Mouse (Mus musculus): ENCODE data around the gene Col5a1. TPM values are rescaled to one million over a fixed set of nuclear protein-coding genes. Genes with fewer than 3 reads are reported as not detected.

The Col5a1 gene
- polyA plus RNA-seq, 2 experiments from 2014 or later, result not detected

DNA sequence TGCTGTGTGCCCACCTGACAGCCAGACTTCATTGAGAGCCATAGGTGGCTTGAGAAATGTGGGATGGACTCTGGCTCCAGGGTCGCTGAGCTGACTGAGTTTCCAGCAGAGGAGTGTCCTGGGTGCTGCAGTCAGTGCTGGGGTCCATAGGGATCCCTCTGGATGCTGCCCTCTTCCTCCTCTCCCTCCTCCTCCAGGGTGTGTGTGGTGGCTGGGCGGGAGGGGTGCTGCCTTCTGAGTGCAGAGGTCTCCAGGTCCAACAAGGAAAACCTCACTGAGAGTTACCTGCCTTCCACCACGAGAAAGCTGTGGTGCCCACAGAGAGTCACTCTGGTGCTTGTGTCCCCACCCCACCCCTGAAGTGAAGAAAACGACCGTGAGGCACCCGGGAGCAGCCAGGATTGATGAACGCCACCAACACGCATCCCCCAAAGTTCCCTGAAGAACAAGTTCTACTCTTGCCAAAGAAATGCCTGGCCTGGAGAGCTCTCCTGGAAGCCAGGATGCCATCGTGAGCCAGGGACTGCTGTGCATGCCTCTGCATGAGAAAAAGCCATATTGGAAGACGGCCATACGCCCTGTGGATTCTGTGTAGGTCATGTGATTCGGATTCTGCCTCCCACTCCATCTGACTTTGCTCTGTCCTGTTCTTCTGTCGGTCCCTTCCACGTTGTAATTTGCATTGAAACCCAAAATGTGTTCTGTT is 152.3 kb downstream of the Col5a1 start:
- no peak for ATAC-seq

DNA sequence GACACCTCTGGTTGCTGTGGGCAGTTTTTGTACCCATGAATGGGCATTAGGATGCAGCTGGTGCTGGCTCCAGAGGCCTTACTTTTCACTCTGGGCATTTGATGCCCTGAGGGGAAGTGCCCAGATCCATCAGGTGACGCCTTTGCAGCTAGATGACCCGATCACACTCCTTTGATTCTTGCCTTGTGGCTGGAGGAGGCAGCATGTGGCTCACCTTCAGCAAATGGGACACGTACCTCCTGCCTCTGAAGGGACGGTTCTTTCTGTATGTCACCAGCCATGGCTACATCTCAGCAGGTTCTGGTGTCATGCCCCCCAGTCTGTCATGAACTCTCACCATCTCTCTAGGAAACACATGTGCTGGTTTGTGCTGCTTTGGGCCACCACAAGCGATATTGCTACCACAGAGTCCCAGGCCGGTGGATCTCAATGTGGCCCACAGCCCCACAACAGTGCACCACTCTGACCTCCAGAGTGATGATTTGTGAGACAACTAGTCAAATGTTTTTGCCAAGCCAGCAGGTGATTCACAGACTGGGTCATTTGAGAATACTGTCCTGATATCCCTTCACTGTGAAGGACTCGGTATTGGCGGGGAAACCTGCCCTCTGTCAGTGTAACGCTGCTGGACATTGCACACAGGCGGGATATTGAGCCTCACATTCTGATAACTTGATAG is 153.6 kb downstream of the Col5a1 start:
- ATAC-seq, result no peak

DNA sequence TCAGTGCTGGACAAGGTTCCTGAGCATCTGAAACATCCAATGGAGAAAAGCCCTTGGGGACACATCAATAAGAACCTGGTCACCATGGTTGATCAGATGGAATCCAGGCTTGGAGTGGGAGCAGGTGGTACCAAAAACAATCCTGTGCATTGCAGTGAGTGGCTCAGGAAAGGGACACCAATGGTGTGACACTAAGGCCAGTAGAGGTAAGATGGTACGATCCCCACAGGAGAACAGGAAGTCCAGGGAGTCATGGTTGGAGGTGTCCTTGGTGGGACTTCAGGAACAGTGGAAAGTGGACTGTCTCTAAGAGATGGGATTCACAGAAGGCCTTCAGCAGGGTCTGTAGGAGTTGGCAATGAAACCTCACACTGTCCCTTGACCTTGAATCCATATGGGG is 154.2 kb downstream of the Col5a1 start:
- ATAC-seq, result no peak

DNA sequence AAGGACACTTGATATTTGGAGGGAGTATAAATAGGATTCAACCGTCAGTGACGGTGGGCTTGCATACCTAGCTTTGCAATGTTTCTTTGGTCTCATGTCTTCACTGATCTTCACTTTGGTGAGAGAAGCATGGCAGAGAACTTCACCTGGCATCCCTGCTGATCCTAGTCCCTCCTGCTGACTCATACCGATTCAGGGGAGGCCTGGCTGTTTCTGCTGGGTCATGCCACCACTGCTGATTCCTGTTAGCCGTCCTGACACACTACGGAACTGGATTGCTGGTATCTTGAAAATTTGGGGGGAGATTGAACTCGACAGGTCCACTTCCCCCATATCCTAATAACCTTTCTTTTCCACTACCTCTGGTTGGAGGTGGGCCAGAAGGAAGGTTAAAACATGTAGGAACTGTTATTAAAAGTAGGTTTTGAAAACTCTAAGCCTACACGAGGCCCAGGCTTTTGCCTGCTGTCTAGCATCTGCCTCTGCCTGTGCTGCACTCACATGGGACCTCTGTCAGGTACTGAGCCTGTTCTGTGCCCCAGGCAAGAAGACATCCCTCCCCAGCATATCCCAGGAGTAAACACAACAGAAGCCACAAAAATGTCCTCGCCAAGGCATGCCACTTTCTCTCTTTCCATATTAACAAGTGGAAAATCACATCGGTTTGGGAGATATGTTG is 158.8 kb downstream of the Col5a1 start:
- no peak for ATAC-seq

DNA sequence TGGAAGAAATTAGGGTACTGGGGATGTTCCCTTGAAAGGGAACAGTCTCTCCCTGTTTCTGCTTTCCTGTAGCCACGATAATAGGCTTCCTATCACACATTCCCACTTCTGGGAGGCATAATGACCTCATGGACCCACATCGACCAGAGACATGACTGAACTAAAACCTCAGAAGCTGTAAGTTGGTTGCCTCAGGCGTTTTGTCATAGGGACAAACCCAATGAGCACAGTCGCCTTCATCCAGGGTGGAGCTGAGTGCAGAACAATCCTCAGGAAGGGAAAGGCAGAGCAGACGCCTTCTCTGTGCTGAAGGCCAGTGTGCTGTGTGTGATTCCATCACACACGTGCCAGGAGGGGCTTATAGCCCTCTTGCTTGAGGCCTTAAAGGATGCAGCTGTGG is 160.1 kb downstream of the Col5a1 start:
- no peak for ATAC-seq

DNA sequence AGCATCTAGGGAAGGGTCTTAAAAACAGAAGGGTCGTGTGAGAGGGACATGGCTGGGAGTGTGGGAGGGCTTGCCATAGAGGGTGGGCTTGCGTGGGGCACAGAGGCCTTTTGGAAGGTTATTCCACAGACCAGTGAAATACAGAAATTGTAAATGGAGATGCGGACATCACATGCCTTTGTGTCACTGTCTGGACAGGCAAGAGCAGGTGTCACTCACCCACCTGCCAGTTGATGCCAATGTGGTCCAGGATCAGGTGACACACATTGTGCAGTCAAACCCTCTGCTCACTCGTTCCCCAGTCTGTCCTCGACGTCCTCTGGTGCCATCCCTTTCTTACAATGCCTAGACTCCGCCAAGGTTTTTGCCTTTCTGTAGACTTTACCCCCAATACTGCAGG is 160.9 kb downstream of the Col5a1 start:
- no peak for ATAC-seq

DNA sequence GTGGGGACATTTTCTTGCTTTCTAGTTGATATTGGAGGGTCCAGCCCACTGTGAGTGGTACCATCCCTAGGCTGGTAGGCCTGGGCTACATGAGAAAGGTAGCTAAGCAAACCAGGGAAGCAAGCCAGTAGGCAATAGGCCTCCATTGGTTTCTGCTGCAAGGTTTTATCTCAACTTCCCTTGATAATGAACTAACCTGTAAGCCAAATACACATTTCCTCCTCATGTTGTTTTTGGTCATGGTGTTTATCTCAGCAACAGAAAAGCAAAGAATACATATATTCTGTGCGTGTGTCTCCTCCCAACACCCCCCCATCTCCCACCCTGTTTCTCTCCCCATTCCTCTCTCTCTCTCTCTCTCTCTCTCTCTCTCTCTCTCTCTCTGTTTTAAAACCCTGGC is 173.7 kb downstream of the Col5a1 start:
- ATAC-seq, result no peak

DNA sequence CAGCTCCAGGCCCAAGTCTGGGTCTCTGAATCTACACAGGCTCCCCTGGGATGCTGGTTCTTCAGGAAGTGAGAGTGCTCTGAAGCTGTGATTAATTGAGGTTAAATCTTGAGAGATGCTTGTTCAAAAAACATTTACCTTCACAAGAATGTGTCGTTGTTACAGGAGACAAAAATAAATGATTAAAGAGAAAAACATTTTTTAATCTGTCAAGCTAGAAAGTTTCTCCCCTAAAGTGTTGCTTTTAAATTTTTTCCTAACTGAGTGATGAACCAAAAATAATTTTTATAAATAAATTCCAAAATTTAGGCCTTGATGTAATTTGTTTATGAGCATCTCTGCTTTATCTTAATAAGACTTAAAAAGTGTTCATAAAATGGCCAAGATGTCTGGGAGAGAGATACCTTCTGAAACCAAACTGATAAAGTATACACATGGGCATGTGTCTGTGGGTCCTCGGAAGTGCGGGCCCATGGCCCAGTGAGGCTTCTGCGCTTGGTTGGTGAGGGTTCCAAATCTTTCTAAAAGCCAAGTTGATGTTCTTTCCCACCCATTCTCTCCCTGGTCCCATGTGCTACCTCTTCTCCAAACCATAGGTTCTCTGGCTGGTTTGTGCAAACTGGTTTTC is 177.6 kb downstream of the Col5a1 start:
- ATAC-seq, result no peak

DNA sequence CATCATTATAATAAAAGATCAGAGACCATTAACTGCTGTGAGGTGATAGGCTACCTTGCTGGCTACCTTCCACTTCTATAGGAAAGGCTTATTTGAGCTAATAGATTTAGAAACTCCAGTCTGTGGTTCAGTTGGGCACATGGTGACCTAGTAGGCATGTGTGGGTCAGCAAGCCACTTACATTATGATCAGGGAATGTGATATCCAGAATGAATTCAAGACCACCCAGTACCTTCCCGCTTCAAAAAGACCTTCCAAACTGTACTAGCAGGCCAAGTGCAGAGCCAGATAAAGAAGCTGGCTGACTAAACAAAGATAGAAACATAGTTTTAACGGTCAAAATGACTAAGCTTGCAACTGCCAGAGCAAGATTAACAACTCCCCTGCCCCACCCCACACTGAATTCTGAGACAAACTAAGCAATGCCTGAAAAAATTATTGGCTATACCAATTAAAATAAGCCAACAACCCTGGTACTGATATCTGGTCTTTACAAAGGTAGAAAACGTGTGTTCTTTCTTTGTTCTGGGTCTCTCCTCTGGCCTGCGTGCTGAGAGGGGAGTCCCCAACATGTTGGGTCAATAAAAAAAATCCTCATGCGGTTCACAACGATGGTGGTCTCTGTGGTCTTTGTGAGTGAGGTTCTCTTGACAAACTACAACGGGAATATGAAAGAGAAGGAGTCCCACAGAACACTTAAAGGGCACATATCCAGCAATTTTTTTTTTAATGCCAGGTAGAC is 178.3 kb downstream of the Col5a1 start:
- no peak for ATAC-seq

DNA sequence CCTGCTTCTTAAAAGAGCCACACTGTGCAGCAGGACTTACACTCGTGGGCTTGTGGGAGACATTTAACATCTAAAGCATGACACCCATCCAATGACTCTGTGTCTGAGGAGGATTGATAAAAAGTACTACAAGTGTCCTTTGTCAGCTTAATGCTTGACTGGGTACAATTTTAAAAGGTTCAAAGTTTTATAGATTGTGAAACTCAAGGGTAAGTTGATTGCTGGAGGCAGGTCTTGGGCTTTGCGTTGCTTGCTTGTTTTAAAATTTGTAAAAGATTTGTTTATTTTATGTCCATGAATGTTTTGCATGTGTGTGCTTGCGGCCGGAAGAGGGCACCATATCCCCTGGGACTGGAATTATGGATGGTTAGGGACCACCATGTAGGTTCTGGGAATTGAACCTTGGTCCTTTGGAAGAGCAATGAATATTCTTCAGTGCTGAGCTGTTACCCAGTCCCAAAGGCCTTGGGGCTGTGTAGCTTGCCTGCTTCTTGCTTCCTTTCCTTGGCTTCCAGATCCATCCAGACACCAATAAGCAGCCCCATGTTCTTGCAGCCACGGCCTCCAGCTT is 178.9 kb downstream of the Col5a1 start:
- ATAC-seq, result no peak

DNA sequence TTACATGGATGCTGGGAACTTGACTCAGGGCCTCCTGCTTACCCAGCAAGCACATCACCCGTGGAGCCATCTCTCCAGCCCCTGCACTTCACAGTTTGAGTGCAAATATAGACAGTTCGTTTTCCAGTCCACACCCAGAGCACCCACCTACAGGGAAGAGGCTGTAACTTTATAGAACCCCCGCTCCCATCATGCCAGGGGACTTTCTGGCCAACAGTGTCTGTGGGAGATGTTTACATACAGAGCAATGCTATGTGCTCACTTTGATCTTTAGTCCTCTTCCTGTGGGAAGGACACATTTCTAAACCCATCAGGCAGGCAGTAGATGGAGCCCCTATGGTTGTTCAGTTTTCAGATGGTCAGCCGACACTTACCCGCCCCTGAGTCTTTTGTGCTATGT is 180.5 kb downstream of the Col5a1 start:
- ATAC-seq, result no peak

DNA sequence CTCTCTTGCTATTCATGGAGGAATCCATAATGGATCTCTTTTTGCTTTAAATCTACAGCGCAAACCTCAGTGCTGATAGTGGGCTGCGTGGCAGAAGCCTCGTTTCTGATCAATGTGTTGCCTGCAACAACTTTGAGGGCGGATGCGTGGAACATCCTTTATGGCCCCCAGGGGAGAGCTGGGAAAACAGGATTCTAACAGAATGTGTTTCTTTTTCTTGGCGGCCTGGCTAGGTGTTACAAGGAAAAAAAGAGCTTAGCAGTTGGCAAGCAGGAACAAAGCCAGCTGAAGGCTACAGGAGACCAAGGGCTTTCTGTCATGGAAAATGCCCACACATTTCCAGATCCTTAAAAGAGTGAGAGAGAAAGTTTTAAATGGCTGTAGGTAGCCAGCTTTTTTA is 180.9 kb downstream of the Col5a1 start:
- no peak for ATAC-seq

DNA sequence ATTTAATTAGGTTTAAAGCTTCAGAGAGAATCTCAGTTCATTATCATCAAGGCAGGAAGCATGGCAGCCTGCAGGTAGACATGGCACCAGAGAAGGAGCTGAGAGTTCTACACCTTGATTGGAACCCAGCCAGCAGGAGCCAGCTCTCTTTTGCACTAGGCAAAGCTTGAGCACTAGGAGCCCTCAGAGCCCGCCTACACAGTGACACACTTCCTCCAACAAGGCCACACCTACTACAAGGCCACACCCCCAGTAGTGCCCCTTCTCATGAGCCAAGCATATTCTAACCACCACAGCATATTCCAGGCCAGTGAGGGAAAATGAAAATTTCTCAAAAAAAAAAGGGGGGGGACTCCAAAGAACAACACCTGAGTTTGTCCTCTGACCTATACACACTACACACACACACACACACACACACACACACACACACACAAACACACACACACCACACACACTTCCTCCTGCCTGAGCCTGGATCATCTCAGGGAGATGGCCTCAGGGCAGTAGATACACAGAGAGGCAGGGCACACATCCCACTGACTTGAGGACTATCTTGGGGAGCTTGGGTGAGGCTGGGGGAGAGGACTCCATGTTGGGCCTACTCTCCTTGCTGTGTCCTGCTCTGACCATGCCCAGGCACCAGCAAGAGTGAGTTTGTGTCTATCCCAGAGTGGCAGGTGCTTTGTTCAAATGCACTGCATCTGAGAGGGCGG is 181.8 kb downstream of the Col5a1 start:
- no peak for ATAC-seq

DNA sequence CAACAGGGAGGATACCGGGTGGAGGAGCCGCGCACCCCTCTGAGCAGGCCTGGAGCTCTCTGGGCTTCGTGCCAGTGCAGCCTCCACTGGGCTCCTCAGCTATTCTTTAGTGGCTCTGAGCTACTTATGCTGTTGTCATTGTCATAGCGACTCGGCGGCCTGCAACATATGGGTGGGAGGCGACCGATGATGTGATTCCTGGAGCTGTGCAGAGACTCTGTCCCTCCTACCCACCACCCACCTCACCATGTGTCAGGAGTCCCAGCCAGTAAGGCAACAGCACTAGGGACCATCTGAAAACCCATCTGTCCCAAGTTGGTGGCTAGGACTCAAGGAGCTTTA is 182.3 kb downstream of the Col5a1 start:
- ATAC-seq, result no peak

DNA sequence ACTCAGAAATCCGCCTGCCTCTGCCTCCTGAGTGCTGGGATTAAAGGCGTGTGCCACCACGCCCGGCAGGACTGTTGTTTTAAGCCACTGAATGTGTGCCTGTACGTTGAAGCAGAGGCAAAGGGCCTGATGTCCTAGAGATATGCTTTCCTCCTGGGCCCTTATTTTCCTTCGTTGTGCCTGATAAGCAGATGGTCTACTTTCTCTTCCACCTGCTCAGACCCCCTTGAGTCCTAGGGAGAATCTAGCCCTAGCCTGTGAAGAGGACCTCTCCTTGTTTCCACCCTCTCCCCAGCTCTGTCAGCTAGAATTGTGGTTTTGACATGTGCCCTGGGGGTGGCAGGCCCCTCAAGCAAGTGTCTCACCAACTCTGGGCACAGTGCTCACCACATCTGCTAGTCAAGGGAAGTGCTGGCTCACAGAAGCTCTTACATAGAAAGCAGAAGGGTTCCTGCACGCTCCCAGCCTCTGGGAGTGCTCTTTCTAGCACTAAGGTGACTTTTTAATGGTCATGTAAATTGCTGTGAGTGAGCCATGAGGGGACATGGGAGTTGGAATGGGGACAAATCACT is 189.5 kb downstream of the Col5a1 start:
- ATAC-seq, result no peak

DNA sequence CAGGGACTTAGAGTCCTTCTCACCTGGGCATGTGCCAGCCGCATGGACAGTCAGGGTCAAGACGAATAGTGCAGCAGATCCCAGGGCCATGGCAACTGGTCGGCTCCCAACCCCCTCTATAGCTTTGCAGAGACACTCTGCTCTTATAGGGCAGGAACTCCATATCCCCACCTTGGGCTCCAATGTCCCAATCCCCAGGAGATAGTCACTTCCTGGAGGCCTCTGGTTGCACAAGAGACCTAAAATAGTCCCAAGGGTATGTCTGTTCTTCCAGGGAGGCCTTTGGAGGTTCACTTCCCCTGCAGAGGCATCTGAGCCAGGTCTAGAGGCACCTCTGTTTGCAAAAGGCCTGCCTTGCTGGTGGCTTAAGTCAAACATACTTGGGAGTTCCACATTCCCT is 198.5 kb downstream of the Col5a1 start, which contains the start of gene Fcnb:
TSS of gene Fcnb (minus strand) at position 118 of the 400 bp plus-strand sequence.
- no peak for ATAC-seq

DNA sequence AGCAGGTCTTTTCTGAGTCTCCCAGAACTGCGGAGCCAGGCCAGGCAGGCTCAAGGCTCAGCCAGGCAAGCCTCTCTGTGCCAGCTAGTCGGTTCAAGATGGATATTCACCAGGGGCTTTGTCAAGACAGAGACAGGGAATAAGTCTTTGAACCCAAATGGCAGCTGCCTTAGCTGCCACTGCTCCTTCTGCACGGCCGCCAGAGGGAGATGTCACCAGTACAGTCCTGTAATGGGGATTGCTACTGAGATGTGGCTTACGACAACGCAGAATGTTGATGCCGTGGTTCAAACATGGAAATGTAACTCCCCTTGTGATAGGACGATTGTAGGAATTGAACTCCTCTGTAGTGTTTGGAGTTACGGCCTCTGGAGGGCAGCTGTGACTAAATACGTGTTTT is 199.9 kb downstream of the Col5a1 start:
- no peak for ATAC-seq

DNA sequence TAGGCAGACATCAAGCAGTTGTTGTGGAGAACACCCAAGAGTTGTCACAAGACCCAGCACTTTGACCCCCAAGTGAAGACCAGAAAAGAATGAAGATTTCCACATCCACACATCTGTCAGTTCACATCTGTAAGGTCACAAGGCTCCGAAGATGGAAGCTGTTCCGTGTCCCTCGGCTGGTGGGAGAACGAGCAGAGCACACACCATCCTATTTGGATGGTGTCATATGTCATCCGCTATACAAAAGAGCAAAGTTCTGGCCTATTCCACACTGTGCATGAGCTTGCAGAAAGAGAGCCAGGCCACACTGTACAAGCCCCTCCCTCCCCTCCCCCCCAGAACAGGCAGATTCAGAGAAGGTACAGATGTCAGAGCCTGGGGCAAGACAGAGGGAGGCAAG is 202.9 kb downstream of the Col5a1 start:
- no peak for ATAC-seq
